Mouse (Mus musculus): Measurements from ENCODE around the gene Cc2d2b. TPM values are rescaled to one million over a fixed set of nuclear protein-coding genes. Genes with fewer than 3 reads are reported as not detected.

Gene Cc2d2b
- 2.8 TPM for polyA plus RNA-seq (2017; shearing (Covaris generic))

GRCm38 (mm10) chr19:40748559-40748958, at the start of gene Cc2d2b:
Gene Cc2d2b (plus strand): TSS chr19:40748753.

DNA sequence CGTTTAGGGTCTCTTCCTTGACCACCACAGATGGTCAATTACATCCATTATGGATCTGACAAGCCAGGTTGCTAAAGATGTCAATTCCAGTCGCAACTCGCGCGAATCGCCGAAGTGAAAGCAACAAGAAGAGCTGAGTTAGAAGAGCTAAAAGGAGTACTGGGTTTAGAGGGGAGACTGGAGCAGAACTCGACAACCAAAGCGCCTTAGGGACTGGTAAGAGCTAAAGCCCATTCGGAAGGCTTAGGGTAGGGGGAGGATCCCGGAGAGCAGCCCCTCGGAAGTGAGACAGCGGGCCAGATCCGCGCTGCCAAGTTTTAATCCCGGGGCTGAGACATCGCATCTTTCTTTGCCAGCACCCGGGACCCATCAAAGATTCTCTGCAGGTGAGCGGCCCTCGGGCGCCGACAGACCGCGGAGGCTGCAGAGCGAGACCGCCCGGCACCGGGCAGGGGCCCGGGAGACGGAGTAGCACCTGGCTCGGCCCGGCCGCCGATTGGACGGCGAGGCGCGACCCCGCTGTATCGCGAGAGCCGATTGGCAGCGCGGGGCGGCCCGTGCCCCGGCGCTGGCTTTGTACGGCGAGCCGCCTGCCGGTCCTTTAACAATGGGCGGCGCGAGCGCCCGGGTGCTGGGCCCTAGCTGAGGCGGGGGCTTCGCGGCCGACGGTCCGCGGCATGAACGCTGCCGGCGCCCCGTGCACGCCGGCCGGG, 82.3 kb downstream of the Cc2d2b start, which contains the start of gene Ccnj:
Gene Ccnj (plus strand): TSS at position 577 of the 713 bp plus-strand sequence.

Other genes starting within 250 kb of the Cc2d2b start
- 25.4 TPM for gene Sorbs1, start 235.0 kb upstream of the Cc2d2b start, polyA plus RNA-seq (2017; shearing (Covaris generic))
- 89.2 TPM for gene Aldh18a1, start 160.3 kb upstream of the Cc2d2b start, polyA plus RNA-seq (2017; shearing (Covaris generic))
- 11.9 TPM for gene Tctn3, start 136.5 kb upstream of the Cc2d2b start, polyA plus RNA-seq (2017; shearing (Covaris generic))
- gene Entpd1, start 136.4 kb upstream of the Cc2d2b start, polyA plus RNA-seq (2017; shearing (Covaris generic)), result 56.2 TPM
- 1.8 TPM for gene Ccnj, start 82.5 kb downstream of the Cc2d2b start, polyA plus RNA-seq (2017; shearing (Covaris generic))
- gene Zfp518a, start 146.0 kb downstream of the Cc2d2b start, polyA plus RNA-seq (2017; shearing (Covaris generic)), result 20.0 TPM
- 1.0 TPM for gene Blnk, start 245.8 kb downstream of the Cc2d2b start, polyA plus RNA-seq (2017; shearing (Covaris generic))

Data from activated CD4-positive, CD25-positive, alpha-beta regulatory T cell, adult 9 weeks (primary cell).